Mouse (Mus musculus): ENCODE measurements around the gene Asl. TPM values are rescaled to one million over a fixed set of nuclear protein-coding genes. Genes with fewer than 3 reads are reported as not detected.

Gene Asl
- polyA plus RNA-seq, 1 experiment, result 32.6 TPM

GRCm38 (mm10) chr5:129974354-129974753, 54.7 kb downstream of the Asl start:
- peaks cover 2% of the 10 kb centered on the region for H3K4me1 ChIP-seq (ENCODE audit: control insufficient read depth, insufficient read depth, low read length)
- H3K4me3 ChIP-seq (ENCODE audit: insufficient read depth, low read length), result no peak overlapping the region
- TF ChIP-seq CTCF (IDR thresholded peaks at IDR 0.05; ENCODE audit: borderline replicate concordance, insufficient read depth, low read length) (no peak), POLR2A (IDR thresholded peaks at IDR 0.05; ENCODE audit: low read depth, low read length) (no peak)
- no peak overlapping the region for H3K27ac ChIP-seq (ENCODE audit: insufficient read depth, low read length)

- no peak overlapping the region for H3K27ac ChIP-seq (ENCODE audit: insufficient read depth, low read length)
- no peak overlapping the region for H3K4me3 ChIP-seq (ENCODE audit: insufficient read depth, low read length)
- H3K4me1 ChIP-seq (ENCODE audit: control insufficient read depth, insufficient read depth, low read length), result peaks cover 2% of the 10 kb centered on the region; the same call in 1 of the 2 replicates
- no peak for TF ChIP-seq POLR2A (IDR thresholded peaks at IDR 0.05; ENCODE audit: low read depth, low read length)
- TF ChIP-seq CTCF (IDR thresholded peaks at IDR 0.05; ENCODE audit: borderline replicate concordance, insufficient read depth, low read length), result no peak
Observed at GRCm38 (mm10) chr5:129971491-129971890, 57.6 kb downstream of the Asl start.

GRCm38 (mm10) chr5:129968417-129968816, 60.6 kb downstream of the Asl start:
- Histone ChIP-seq H3K4me3 (ENCODE audit: insufficient read depth, low read length) (no peak overlapping the region), H3K4me1 (ENCODE audit: control insufficient read depth, insufficient read depth, low read length) (no peaks in the 10 kb centered on the region; the same call in 1 of the 2 replicates), H3K27ac (ENCODE audit: insufficient read depth, low read length) (no peak overlapping the region)
- TF ChIP-seq POLR2A (IDR thresholded peaks at IDR 0.05; ENCODE audit: low read depth, low read length), result no peak
- TF ChIP-seq CTCF (IDR thresholded peaks at IDR 0.05; ENCODE audit: borderline replicate concordance, insufficient read depth, low read length), result no peak

GRCm38 (mm10) chr5:129966448-129966847, 62.6 kb downstream of the Asl start:
- no peak for TF ChIP-seq POLR2A (IDR thresholded peaks at IDR 0.05; ENCODE audit: low read depth, low read length)
- TF ChIP-seq CTCF (IDR thresholded peaks at IDR 0.05; ENCODE audit: borderline replicate concordance, insufficient read depth, low read length), result no peak
- Histone ChIP-seq H3K4me1 (ENCODE audit: control insufficient read depth, insufficient read depth, low read length) (no peaks in the 10 kb centered on the region), H3K4me3 (ENCODE audit: insufficient read depth, low read length) (no peak overlapping the region), H3K27ac (ENCODE audit: insufficient read depth, low read length) (no peak overlapping the region)

- H3K4me3 ChIP-seq (ENCODE audit: insufficient read depth, low read length), result no peak overlapping the region
- no peaks in the 10 kb centered on the region for H3K4me1 ChIP-seq (ENCODE audit: control insufficient read depth, insufficient read depth, low read length)
- no peak overlapping the region for H3K27ac ChIP-seq (ENCODE audit: insufficient read depth, low read length)
- no peak for TF ChIP-seq CTCF (IDR thresholded peaks at IDR 0.05; ENCODE audit: borderline replicate concordance, insufficient read depth, low read length)
- no peak for TF ChIP-seq POLR2A (IDR thresholded peaks at IDR 0.05; ENCODE audit: low read depth, low read length)
Observed at GRCm38 (mm10) chr5:129963224-129963623, 65.8 kb downstream of the Asl start.

Other genes starting within 250 kb of the Asl start
- gene Psph, start 241.8 kb downstream of the Asl start, polyA plus RNA-seq (2011; ENCODE audit: insufficient read length, low read depth, missing spikeins), result 45.5 and 50.0 TPM in 2 replicates
- gene Sumf2, start 182.3 kb downstream of the Asl start, polyA plus RNA-seq (2011; ENCODE audit: insufficient read length, low read depth, missing spikeins), result 29.9 and 39.3 TPM in 2 replicates
- 318 and 322 TPM in 2 replicates for gene Chchd2, start 141.8 kb downstream of the Asl start, polyA plus RNA-seq (2011; ENCODE audit: insufficient read length, low read depth, missing spikeins)
- 3.1 and 3.4 TPM in 2 replicates for gene Zbed5, start 133.5 kb downstream of the Asl start, polyA plus RNA-seq (2011; ENCODE audit: insufficient read length, low read depth, missing spikeins)
- 0.80 and 1.3 TPM in 2 replicates for gene Phkg1, start 130.7 kb downstream of the Asl start, polyA plus RNA-seq (2011; ENCODE audit: insufficient read length, low read depth, missing spikeins)
- 2.0 TPM in 1 of 2 replicates, not detected in the other for gene Nupr1l, start 120.7 kb downstream of the Asl start, polyA plus RNA-seq (2011; ENCODE audit: insufficient read length, low read depth, missing spikeins)
- gene Vkorc1l1, start 87.3 kb downstream of the Asl start, polyA plus RNA-seq (2011; ENCODE audit: insufficient read length, low read depth, missing spikeins), result 45.1 and 54.4 TPM in 2 replicates
- gene Gusb, start 26.2 kb downstream of the Asl start, polyA plus RNA-seq (2011; ENCODE audit: insufficient read length, low read depth, missing spikeins), result 43.4 and 49.9 TPM in 2 replicates
- gene Crcp, start within 50 bp of the Asl start, polyA plus RNA-seq (2011; ENCODE audit: insufficient read length, low read depth, missing spikeins), result 30.8 and 36.5 TPM in 2 replicates
- gene Tpst1, start 44.1 kb upstream of the Asl start, polyA plus RNA-seq (2011; ENCODE audit: insufficient read length, low read depth, missing spikeins), result 34.0 and 44.9 TPM in 2 replicates
- gene Kctd7, start 115.6 kb upstream of the Asl start, polyA plus RNA-seq (2011; ENCODE audit: insufficient read length, low read depth, missing spikeins), result 3.6 and 4.4 TPM in 2 replicates
- 21.8 and 27.7 TPM in 2 replicates for gene Rabgef1, start 142.6 kb upstream of the Asl start, polyA plus RNA-seq (2011; ENCODE audit: insufficient read length, low read depth, missing spikeins)
- 42.9 and 54.2 TPM in 2 replicates for gene Tmem248, start 187.8 kb upstream of the Asl start, polyA plus RNA-seq (2011; ENCODE audit: insufficient read length, low read depth, missing spikeins)
- gene Sbds, start 226.3 kb upstream of the Asl start, polyA plus RNA-seq (2011; ENCODE audit: insufficient read length, low read depth, missing spikeins), result 56.5 and 75.7 TPM in 2 replicates
- 15.2 and 19.7 TPM in 2 replicates for gene Tyw1, start 226.4 kb upstream of the Asl start, polyA plus RNA-seq (2011; ENCODE audit: insufficient read length, low read depth, missing spikeins)

Data from embryonic fibroblast, embryonic 13.5 days (primary cell).